Mouse (Mus musculus): ENCODE measurements around the gene Cebpe.

The Cebpe gene

DNA sequence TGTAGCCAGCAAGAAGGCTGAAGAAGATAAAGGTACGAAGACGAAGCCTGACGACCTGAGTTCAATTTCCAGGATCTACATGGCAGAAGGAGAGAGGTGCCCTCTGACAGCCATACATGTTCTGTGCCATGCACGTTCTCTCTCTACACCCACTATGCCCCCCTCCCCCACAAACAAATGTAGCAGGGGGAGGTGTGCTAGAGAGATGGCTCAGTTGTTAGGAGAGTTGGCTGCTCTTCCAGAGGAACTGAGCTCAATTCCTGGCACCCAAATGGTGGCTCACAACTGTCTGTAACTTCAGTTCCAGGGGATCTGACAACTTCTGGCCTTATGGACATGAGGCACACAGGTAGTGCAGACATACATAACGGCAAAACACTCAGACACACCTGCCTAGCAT lies 35.7 kb downstream of the Cebpe start:
- DNase-seq (ENCODE audit: low spot score) = no peak

DNA sequence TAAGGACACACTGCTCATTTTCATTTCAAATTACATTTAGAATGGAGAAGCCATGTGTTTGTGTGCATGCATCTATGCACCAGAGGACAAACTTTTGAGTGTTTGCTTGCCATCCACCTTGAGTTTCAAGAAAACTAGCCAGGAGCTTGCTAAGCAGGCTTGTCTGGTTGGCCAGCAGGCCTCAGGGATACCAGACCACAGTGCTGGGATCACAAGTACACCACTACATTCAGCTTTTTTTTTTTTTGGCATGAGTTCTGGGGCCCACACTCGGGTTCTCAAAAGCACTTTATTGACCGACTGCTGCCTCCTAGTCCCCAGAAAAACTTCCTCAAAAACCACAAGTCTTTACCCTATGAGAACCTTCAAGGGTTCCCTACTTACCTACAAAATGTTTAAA lies 37.7 kb downstream of the Cebpe start:
- peak; percentile 44 for DNase-seq (ENCODE audit: low spot score)

DNA sequence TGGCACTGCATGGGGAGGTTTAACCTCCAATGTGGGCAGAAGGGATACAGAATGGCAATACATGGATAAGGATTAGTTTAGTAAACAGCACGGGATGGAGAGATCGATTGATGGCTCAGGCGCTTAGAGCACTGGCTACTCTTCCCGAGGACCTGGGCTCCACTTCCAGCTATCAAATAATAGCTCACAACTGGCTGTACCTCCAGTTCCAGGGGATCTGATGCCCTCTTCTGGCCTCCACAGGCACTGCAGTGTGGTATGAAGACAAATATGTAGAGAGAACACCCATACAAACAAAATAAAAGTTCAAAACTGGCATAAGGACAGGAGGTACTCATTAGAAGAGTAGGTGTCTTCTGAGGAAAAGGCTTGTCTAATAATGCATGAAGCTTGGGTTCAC lies 42.6 kb downstream of the Cebpe start:
- peak; percentile 65 for DNase-seq (ENCODE audit: low spot score)

DNA sequence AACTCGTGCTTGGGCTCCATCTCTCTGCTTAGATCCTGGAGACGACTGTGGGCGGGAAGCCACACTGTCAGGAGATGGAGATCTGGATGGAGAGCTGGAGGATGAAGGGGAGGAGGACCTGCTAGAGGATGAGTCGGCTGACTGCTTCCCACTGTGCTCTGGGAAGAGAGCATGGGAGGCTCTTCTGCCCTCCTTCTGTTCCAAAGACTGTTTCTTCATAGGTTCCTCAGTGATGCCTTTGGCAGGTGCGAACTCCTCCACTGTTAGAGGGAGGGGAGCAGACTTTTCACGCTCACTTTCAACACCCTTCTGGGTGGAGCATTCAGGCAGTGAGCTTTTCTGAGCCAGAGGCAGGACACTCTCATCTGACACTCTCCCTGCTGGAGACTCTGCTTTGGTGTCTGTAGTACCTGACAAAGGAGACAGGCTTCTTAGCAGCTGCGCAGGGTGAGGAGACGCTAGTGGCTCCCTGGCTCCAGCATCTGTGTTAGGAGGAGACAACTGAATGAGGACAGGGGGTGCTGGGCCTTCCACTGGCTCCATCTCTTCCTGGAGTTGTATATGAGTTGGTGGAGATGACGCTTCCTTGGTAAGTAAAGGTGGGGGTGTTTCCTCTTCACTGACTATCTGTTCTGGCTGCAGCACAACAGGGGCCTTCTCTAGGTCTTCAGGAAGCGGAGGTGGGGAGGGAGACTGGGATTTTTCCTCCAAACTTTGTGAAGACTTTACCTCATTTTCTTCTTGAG lies 47.3 kb downstream of the Cebpe start:
- DNase-seq (ENCODE audit: low spot score) = no peak
